Mouse (Mus musculus) lung, adult 2 months (tissue): ENCODE data around the gene Uba1. TPM values are rescaled to one million over a fixed set of nuclear protein-coding genes. Genes with fewer than 3 reads are reported as not detected.
"Not testable (repeated sequence)": the region's sequence is repeated elsewhere in the genome, so short reads cannot be mapped to it uniquely, and the experiment has no call there.

Experiments used
- DNase-seq: peaks from one replicate; pipeline ENCODE4 v3.0.0; 2022
- H3K4me1 ChIP-seq: fragments of 200-500 bp; 2 replicates; pipeline ENCODE4 v1.6.1; 2011; ENCODE audit warnings: low read length; ENCODE audit not compliant: control insufficient read depth, insufficient read depth
- H3K4me3 ChIP-seq: fragments of 200-500 bp; replicated peaks from 2 replicates; pipeline ENCODE3; 2011; ENCODE audit warnings: low read depth, mild to moderate bottlenecking, control low read depth, low read length; ENCODE audit errors: extremely low read depth
- CTCF ChIP-seq: fragments of 200-500 bp; IDR thresholded peaks from 2 replicates; pipeline ENCODE4 v1.5.1; 2011; ENCODE audit warnings: mild to moderate bottlenecking, low read length, control low read depth; ENCODE audit not compliant: insufficient read depth
- POLR2A ChIP-seq: fragments of 200-500 bp; IDR thresholded peaks from 2 replicates; pipeline ENCODE4 v1.6.1; 2011; ENCODE audit warnings: low read depth, mild to moderate bottlenecking, control low read depth, low read length, borderline replicate concordance; ENCODE audit errors: extremely low read depth
- WGBS: fragments of 180-500 bp; shearing (Covaris S2); methylation state at CpG from one replicate; pipeline ENCODE4 v1.1.7; 2018; 5-methylcytosine and 5-hydroxymethylcytosine counted together
- polyA plus RNA-seq: library from polyadenylated mRNA; depleted of rRNA; stranded (reverse); fragments of >200 nt; gene quantifications from 2 replicates; pipeline ENCODE4 v1.2.3, GENCODE M21; 2012; rRNA removed

The Uba1 gene
- polyA plus RNA-seq, 1 experiment, result 241 TPM

GRCm38 (mm10) chrX:20704295-20705082 lies 46.4 kb downstream of the Uba1 start:
- peak; percentile 59; the same call in 1 of the 2 replicates for TF ChIP-seq POLR2A
- no peak for TF ChIP-seq CTCF
- Histone ChIP-seq H3K4me3 (peak overlapping the region; percentile 93), H3K4me1 (0 out of 2 replicates have a peak, but pooled peaks cover 2% of the 10 kb centered on the region)
- 23% methylated on average over 32 of the region's 32 CpGs for WGBS
- peak; percentile 69 for DNase-seq

- no peak for DNase-seq
- 0 out of 2 replicates have a peak, but pooled peaks cover 2% of the 10 kb centered on the region for H3K4me1 ChIP-seq
- WGBS, result 23% methylated on average over 3 of the region's 3 CpGs
- peak overlapping the region; percentile 23 for H3K4me3 ChIP-seq
- TF ChIP-seq POLR2A (no peak), CTCF (no peak)
These were observed 46.9 kb downstream of the Uba1 start for GRCm38 (mm10) chrX:20705083-20705402.

GRCm38 (mm10) chrX:20728681-20729080 lies 70.6 kb downstream of the Uba1 start:
- H3K4me1 ChIP-seq, result no peaks in the 10 kb centered on the region
- no peak overlapping the region for H3K4me3 ChIP-seq
- no peak for TF ChIP-seq CTCF
- no peak for TF ChIP-seq POLR2A
- 62% methylated on average over 5 of the region's 5 CpGs for WGBS
- DNase-seq, result no peak

GRCm38 (mm10) chrX:20730048-20730447 lies 71.9 kb downstream of the Uba1 start:
- 55% methylated on average over 10 of the region's 10 CpGs for WGBS
- not testable (repeated sequence) for DNase-seq, H3K4me1 ChIP-seq, H3K4me3 ChIP-seq

Other genes starting within 250 kb of the Uba1 start
- 0.85 and 1.3 TPM in 2 replicates for gene Jade3, start 232.6 kb upstream of the Uba1 start, polyA plus RNA-seq
- 0.07 and 0.30 TPM in 2 replicates for gene Rgn, start 108.5 kb upstream of the Uba1 start, polyA plus RNA-seq
- gene Rbm10, start 40.8 kb upstream of the Uba1 start, polyA plus RNA-seq, result 44.6 and 51.4 TPM in 2 replicates
- gene Ndufb11, start 40.7 kb upstream of the Uba1 start, polyA plus RNA-seq, result 102 and 118 TPM in 2 replicates
- gene Cdk16, start 29.6 kb downstream of the Uba1 start, polyA plus RNA-seq, result 138 and 154 TPM in 2 replicates
- gene Usp11, start 45.6 kb downstream of the Uba1 start, polyA plus RNA-seq, result 10.9 and 13.8 TPM in 2 replicates
- gene Araf, start 139.5 kb downstream of the Uba1 start, polyA plus RNA-seq, result 149 and 167 TPM in 2 replicates
- 14.6 and 15.3 TPM in 2 replicates for gene Timp1, start 211.8 kb downstream of the Uba1 start, polyA plus RNA-seq